Mouse (Mus musculus) activated CD4-positive, CD25-positive, alpha-beta regulatory T cell, adult 9 weeks (primary cell): Measurements from ENCODE around the gene Olfr742. TPM values are rescaled to one million over a fixed set of nuclear protein-coding genes. Genes with fewer than 3 reads are reported as not detected.

ENCODE experiments used
- polyA plus RNA-seq: library from polyadenylated mRNA; unstranded; fragments of 100-300 nt; shearing (Covaris generic); gene quantifications from one replicate; pipeline ENCODE4 v1.2.1, GENCODE M21; 2017

Gene Olfr742
- not detected for polyA plus RNA-seq

DNA sequence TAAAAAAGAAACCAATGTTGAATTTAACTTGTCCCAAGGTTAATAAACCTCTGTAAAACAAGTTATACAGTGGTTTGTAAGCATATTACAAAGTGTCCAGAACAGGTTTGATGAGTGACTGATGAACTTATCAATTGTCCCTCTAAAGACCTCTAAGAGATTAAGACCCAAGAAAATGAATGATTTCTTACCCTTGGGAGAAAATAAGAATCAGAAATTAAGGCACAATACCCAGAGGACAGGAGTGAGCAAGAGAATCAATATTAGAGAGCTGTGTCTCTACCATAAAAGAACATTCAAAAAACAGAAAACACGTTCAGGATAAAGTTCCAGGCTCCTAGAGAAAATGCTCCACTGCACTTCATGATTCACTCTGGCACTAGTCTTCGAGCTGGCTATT is at the start of gene Olfr742:
Gene Olfr742, plus strand, starts transcription at position 301 of the 400 bp plus-strand sequence.

DNA sequence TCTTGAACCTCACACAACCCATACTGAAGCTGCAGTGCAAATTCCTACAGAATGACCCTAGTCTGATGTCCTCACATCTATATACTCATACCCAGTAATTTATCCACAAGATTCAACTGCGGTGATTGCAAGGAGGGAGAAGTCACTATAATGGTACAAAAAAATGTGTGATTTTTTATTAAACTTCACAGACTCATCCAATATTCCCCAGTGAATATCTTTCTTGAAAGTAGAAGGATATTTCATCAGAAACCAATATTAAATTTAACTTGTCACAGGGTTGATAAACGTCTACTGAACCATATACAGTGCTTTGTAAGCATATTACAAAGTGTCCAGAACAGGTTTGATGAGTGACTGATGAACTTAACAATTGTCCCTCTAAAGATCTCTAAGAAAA is 31.0 kb upstream of the Olfr742 start, which contains the start of gene Olfr741:
Gene Olfr741, plus strand, starts transcription at position 301 of the 400 bp plus-strand sequence.

DNA sequence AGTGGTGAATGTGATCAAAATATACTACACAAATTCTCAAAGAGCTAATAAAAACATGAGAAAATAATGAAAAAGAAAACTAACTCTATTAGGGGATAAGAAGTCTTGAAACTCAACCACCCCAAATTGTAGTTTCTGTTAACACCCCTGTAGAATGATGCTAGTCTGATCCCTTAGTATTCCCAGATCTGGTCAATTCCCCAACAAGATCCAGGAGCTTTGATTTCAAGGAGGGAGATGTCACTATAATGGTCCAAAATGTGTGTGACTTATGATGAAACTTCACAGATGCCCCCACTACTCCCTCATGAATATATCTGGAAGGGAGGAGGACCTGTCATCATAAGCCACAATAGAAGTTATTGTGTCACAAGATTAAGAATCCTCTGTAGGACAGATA is 18.1 kb downstream of the Olfr742 start, which contains the start of gene Olfr743:
Gene Olfr743, plus strand, starts transcription at position 301 of the 400 bp plus-strand sequence.

Other genes with a start within 250 kb of the Olfr742 start
- not detected for gene Olfr732, start 219.4 kb upstream of the Olfr742 start, polyA plus RNA-seq
- not detected for gene Olfr733, start 202.1 kb upstream of the Olfr742 start, polyA plus RNA-seq
- gene Olfr734, start 176.8 kb upstream of the Olfr742 start, polyA plus RNA-seq = not detected
- not detected for gene Olfr735, start 154.7 kb upstream of the Olfr742 start, polyA plus RNA-seq
- not detected for gene Tlr11, start 145.7 kb upstream of the Olfr742 start, polyA plus RNA-seq
- gene Olfr736, start 122.4 kb upstream of the Olfr742 start, polyA plus RNA-seq = not detected
- not detected for gene Olfr738, start 96.0 kb upstream of the Olfr742 start, polyA plus RNA-seq
- gene Olfr739, start 85.0 kb upstream of the Olfr742 start, polyA plus RNA-seq = not detected
- gene Olfr740, start 58.1 kb upstream of the Olfr742 start, polyA plus RNA-seq = not detected
- not detected for gene Olfr741, start 30.9 kb upstream of the Olfr742 start, polyA plus RNA-seq
- not detected for gene Olfr743, start 18.2 kb downstream of the Olfr742 start, polyA plus RNA-seq
- gene Olfr744, start 111.3 kb downstream of the Olfr742 start, polyA plus RNA-seq = not detected
- gene Olfr745, start 135.8 kb downstream of the Olfr742 start, polyA plus RNA-seq = not detected
- gene Olfr746, start 143.5 kb downstream of the Olfr742 start, polyA plus RNA-seq = not detected
- gene Olfr747, start 189.6 kb downstream of the Olfr742 start, polyA plus RNA-seq = not detected
- gene Olfr748, start 203.8 kb downstream of the Olfr742 start, polyA plus RNA-seq = not detected
- not detected for gene Olfr749, start 241.5 kb downstream of the Olfr742 start, polyA plus RNA-seq